Mouse (Mus musculus) lung, embryonic 14.5 days (tissue): Measurements from ENCODE around the gene Rps18. TPM values are rescaled to one million over a fixed set of nuclear protein-coding genes. Genes with fewer than 3 reads are reported as not detected.

Experiments used
- ATAC-seq: fragments of 200-750 bp; cut with Nextera tagmentation; 2 replicates; pipeline ENCODE4 v1.8.0; 2017; ENCODE audit warnings: mild to moderate bottlenecking, moderate TSS enrichment, moderate library complexity; ENCODE audit not compliant: insufficient read depth
- DNase-seq: peaks from one replicate; pipeline ENCODE4 v3.0.0-alpha.2; 2015
- H3K27ac ChIP-seq: fragments of 300-500 bp; sonication (generic); 2 replicates; pipeline ENCODE4 v1.5.1; 2014; ENCODE audit warnings: low read depth, mild to moderate bottlenecking, moderate library complexity
- H3K27me3 ChIP-seq: fragments of 300-500 bp; sonication (generic); 2 replicates; pipeline ENCODE4 v1.6.1; 2014; ENCODE audit warnings: low read length, control low read depth; ENCODE audit not compliant: insufficient read depth
- H3K36me3 ChIP-seq: fragments of 300-500 bp; sonication (generic); 2 replicates; pipeline ENCODE4 v1.6.1; 2014; ENCODE audit warnings: control low read depth; ENCODE audit not compliant: insufficient read depth
- H3K4me1 ChIP-seq: fragments of 300-500 bp; sonication (generic); 2 replicates; pipeline ENCODE4 v1.6.1; 2014; ENCODE audit warnings: antibody characterized with exemption, control low read depth; ENCODE audit not compliant: insufficient read depth
- H3K4me2 ChIP-seq: fragments of 300-500 bp; sonication (generic); 2 replicates; pipeline ENCODE4 v1.6.1; 2014; ENCODE audit warnings: mild to moderate bottlenecking
- H3K4me3 ChIP-seq: fragments of 300-500 bp; sonication (generic); 2 replicates; pipeline ENCODE4 v1.5.1; 2014; ENCODE audit warnings: low read depth, low read length
- H3K9ac ChIP-seq: fragments of 300-500 bp; sonication (generic); 2 replicates; pipeline ENCODE4 v1.6.1; 2014
- H3K9me3 ChIP-seq: fragments of 300-500 bp; sonication (generic); 2 replicates; pipeline ENCODE4 v1.6.1; 2016; ENCODE audit warnings: low read depth, low read length, control low read depth
- CTCF ChIP-seq: IDR thresholded peaks from 2 replicates; pipeline ENCODE4 v1.5.1; 2016; ENCODE audit warnings: antibody characterized with exemption, low read depth
- WGBS: fragments of 180-500 bp; shearing (Covaris S2); extraction: QIAGEN DNeasy Blood & Tissue Kit; methylation state at CpG from one replicate; pipeline ENCODE4 v1.1.7; 2014; 5-methylcytosine and 5-hydroxymethylcytosine counted together
- polyA plus RNA-seq: library from polyadenylated mRNA; unstranded; fragments of >200 nt; fragmentation: Nextera tagmentation; extraction: Ambion mirVana; gene quantifications from 2 replicates; pipeline ENCODE4 v1.2.1, GENCODE M21; 2014

Gene Rps18
- polyA plus RNA-seq, 1 experiment from 2014 or later, result 2,085 TPM

DNA sequence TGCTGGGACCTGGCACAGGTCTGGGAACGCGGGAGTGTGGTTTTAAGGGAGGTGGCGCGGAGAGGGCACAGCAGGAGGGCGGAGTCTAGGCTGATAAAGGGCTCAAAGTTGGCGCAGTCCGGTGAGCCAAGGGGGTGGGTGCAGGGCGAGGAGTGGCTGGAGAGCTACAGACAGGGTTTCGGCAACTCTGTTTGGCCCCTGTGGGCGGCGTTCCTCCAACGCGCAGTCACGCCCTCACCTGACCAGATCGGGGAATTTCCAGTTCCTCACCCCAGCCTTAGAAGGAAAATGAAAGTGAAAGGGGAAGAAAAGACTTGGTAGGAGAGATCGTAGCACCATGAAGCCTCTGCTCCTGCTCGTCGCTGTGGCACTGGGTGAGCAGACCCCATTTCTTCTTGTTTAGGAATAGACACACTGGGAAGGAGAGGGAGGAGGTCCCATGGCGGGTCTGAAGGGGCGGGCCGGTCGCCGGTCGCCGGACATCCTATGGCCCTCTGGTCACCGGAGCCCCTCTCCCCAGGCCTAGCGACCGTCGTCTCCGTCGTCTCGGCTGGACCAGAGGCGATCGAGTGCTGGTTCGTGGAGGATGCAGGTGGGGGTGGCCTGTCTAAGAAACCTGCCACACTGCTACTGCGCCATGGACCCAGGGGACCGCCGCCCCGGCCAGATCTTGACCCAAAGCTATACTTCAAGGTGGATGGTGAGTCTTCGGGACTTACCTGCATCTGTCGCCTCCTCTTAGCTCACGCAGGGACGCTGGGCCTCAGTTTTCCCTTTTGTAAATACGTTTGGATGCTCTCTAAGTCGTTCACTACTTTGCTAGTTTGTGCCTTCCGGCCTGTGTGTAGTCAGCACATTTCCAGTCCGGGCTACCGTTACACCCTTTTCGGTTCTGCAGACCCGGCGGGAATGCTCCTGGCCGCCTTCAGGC, 36.2 kb downstream of the Rps18 start:
- DNase-seq (peak; percentile 77), ATAC-seq (peak; percentile 11; the same call in 1 of the 2 replicates)
- under 1% methylated on average over 52 of the region's 52 CpGs for WGBS
- H3K36me3 ChIP-seq, result peaks cover 23% of the 10 kb centered on the region; the same call in 1 of the 2 replicates
- peak overlapping the region; percentile 100 for H3K4me2 ChIP-seq
- peak overlapping the region; percentile 68 for H3K4me3 ChIP-seq
- H3K9ac ChIP-seq, result peak overlapping the region; percentile 71
- peak; percentile 24; the same call in 1 of the 2 replicates for TF ChIP-seq CTCF
- no peaks in the 10 kb centered on the region for H3K27me3 ChIP-seq
- H3K4me1 ChIP-seq, result peaks cover 5% of the 10 kb centered on the region; the same call in 1 of the 2 replicates
- H3K27ac ChIP-seq, result peak overlapping the region; percentile 84
- no peaks in the 10 kb centered on the region for H3K9me3 ChIP-seq

DNA sequence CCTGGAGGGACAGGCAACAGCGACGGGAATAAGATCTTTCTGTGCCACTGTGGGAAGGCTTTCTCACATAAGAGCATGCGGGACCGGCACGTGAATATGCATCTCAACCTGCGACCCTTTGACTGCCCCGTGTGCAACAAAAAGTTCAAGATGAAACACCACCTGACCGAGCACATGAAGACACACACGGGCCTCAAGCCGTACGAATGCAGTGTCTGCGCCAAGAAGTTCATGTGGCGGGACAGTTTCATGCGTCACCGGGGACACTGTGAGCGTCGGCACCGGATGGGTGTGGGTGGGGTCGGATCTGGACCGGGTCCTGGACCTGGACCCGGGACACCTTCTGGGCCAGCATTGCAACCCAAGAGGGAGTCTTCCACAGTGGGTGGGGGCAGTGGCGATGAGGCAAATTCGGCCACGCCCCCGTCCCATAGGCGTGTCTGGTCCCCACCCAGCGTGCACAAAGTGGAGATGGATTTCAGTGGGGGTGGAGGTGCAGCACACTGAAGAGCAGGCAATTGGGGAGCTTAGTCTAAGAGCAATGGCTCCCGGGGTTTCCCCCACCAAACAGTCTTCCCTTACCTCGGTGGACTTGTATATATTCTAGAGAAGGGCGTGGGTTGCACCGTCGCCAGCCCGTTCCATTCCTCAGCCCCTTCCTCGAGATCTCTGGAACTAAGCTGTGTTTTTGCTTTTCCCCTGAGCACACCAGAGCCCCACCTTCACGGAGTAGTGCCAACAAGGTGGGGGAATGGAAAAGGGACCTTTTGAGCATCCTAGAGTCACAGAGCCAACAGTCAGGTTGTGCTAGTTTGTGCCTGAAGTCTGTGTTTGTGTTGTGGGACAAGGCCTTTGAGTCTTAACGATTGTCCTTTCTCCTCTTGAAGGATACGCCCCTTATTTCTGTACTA, 37.3 kb downstream of the Rps18 start:
- H3K9ac ChIP-seq, result peak overlapping the region; percentile 71; the same call in 1 of the 2 replicates

DNA sequence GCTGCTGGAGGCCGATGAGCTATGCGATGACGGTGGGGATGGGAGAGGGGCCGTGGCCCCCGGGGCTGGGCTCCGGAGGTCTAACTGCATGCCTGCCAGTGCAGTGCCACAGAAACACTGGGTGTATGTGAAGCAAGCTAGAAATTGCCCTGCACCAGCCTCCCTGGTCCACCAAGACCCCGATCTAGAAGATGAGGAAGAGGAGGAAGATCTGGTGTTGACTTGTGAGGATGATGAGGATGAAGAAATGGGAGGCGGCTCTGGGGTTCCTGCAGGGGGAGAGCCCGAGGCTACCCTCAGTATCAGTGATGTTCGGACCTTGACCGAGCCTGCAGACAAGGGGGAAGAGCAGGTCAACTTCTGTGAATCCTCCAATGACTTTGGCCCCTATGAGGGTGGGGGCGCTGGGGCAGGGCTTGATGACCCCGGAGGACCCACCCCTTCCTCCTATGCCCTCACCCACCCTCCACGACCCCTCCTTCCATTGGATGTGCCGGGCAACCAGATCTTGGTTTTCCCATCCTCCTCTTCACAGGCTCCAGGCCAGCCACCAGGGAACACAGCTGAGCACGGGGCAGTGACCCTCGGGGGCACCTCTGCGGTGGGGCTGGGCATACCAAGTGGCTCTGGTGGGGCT, 38.0 kb downstream of the Rps18 start:
- ATAC-seq (no peak), DNase-seq (no peak)
- H3K4me3 ChIP-seq, result 0 out of 2 replicates have a peak overlapping the region, but pooled peaks have one; percentile 56
- no peak overlapping the region; the same call in 1 of the 2 replicates for H3K4me2 ChIP-seq
- H3K9ac ChIP-seq, result no peak overlapping the region
- no peak for TF ChIP-seq CTCF
- 83% methylated on average over 18 of the region's 18 CpGs for WGBS
- peaks cover 40% of the 10 kb centered on the region for H3K36me3 ChIP-seq
- peaks cover 5% of the 10 kb centered on the region; the same call in 1 of the 2 replicates for H3K4me1 ChIP-seq
- no peak overlapping the region for H3K27ac ChIP-seq
- no peaks in the 10 kb centered on the region for H3K27me3 ChIP-seq
- H3K9me3 ChIP-seq, result no peaks in the 10 kb centered on the region

More for the DNA sequence above, 37.3 kb downstream of the Rps18 start:
- Histone ChIP-seq H3K4me3 (peak overlapping the region; percentile 68), H3K4me2 (peak overlapping the region; percentile 100), H3K4me1 (peaks cover 5% of the 10 kb centered on the region; the same call in 1 of the 2 replicates), H3K27ac (peak overlapping the region; percentile 84), H3K9me3 (no peaks in the 10 kb centered on the region), H3K36me3 (peaks cover 33% of the 10 kb centered on the region), H3K27me3 (no peaks in the 10 kb centered on the region)
- 49% methylated on average over 37 of the region's 37 CpGs for WGBS
- no peak for DNase-seq
- TF ChIP-seq CTCF, result no peak
- ATAC-seq, result no peak

DNA sequence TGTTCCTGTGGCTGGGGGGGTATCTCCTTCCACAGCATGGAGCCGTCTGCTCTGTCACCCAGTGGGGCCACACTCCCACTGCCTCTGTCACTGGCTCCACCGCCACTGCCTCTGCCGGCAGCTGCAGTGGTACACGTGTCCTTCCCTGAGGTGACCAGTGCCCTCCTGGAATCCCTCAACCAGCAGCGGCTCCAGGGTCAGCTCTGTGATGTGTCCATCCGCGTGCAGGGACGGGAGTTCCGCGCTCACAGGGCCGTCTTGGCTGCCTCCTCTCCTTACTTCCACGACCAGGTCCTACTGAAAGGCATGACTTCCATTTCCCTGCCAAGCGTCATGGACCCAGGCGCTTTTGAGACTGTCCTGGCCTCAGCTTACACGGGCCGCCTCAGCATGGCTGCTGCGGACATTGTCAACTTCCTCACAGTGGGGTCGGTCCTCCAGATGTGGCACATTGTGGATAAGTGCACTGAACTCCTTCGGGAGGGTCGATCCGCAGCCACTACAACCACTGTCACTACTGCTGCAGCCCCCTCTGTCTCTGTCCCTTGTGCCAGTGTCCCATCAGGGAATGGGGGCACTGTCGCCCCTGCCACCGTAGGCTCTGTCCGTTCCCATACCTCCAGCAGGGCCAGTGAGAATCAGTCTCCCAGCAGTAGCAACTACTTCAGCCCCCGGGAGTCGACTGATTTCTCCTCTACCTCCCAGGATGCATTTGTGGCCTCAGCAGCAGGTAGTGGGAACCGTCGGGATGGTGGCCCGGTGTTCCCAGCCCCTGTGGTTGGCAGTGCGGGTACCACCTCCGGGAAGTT, 38.8 kb downstream of the Rps18 start:
- 73% methylated on average over 31 of the region's 31 CpGs for WGBS
- peaks cover 5% of the 10 kb centered on the region; the same call in 1 of the 2 replicates for H3K4me1 ChIP-seq
- H3K4me2 ChIP-seq, result peak overlapping the region; percentile 72
- DNase-seq, result no peak
- peaks cover 46% of the 10 kb centered on the region for H3K36me3 ChIP-seq
- H3K27me3 ChIP-seq, result no peaks in the 10 kb centered on the region
- no peak overlapping the region for H3K27ac ChIP-seq
- H3K9ac ChIP-seq, result peak overlapping the region; percentile 62
- no peak for ATAC-seq
- no peak for TF ChIP-seq CTCF
- H3K9me3 ChIP-seq, result no peaks in the 10 kb centered on the region
- H3K4me3 ChIP-seq, result peak overlapping the region; percentile 56

DNA sequence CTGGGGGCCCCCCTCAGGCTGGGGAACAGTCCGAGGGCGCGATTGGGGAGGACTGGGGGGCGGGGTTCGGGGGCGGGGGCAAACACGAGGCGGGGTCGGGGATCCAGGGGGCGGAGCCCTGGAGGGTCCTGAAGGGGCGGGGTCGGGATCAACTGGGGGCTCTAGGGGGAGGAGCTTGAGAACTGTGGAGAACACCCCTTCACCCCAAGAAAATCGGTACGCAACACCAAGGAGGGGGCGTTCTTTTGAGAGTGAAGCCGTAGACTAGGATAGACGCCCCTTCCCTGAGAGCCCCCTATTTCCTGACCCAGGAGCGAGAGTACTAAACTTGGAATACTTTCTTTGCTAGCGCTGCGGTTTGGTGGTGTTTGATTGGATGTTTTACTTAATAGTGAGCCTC, 39.5 kb downstream of the Rps18 start:
- WGBS, result 2% methylated on average over 20 of the region's 20 CpGs
- no peak for TF ChIP-seq CTCF
- Histone ChIP-seq H3K36me3 (peaks cover 54% of the 10 kb centered on the region), H3K9me3 (no peaks in the 10 kb centered on the region), H3K4me3 (peak overlapping the region; percentile 56), H3K9ac (peak overlapping the region; percentile 62), H3K27me3 (no peaks in the 10 kb centered on the region), H3K4me2 (peak overlapping the region; percentile 72), H3K27ac (peak overlapping the region; percentile 85), H3K4me1 (peaks cover 5% of the 10 kb centered on the region)
- ATAC-seq (peak; percentile 14), DNase-seq (peak; percentile 73)
